ENCODE assay signal across 10 mouse cellular contexts in genomic region chr6:125363021-125363420, GRCm38 (mm10). TPM values are rescaled to one million over a fixed set of nuclear protein-coding genes. Genes with fewer than 3 reads are reported as not detected.
DNase-seq lines count a peak whose midpoint lies in the region; ATAC-seq and TF ChIP-seq lines count a peak whose summit lies in the region.
"Had no signal": no experiment of that assay in that cellular context is flagged by ENCODE, and none has a peak within 500 bp of the region (broad histone marks: within the 10 kb centered on the region; RNA-seq: fewer than 3 reads in every experiment).

No protein-coding gene starts in this region.

- WGBS in hindbrain, embryonic 13.5 days, result 13% methylated on average over 15 of the region's 15 CpGs
- 55% methylated on average over 15 of the region's 15 CpGs for WGBS in liver, postnatal 0 days (ENCODE audit: insufficient replicate concordance)

- no peak overlapping the region for H3K27ac ChIP-seq in ES-E14 (ENCODE audit: insufficient read depth, low read depth, low read length, poor library complexity, severe bottlenecking)
- no peak overlapping the region for H3K27ac ChIP-seq in hindbrain, embryonic 13.5 days
- peak overlapping the region; percentile 52; the same call in 1 of the 2 replicates for H3K27ac ChIP-seq in liver, postnatal 0 days (ENCODE audit: low read depth)

- H3K4me3 ChIP-seq in E14TG2a.4 (replicated peaks; ENCODE audit: low read length), result peak overlapping the region; percentile 61
- peak overlapping the region; percentile 16 to 24; a peak in 3 of 4 replicates for H3K4me3 ChIP-seq in ES-E14 (ENCODE audit: insufficient read depth in 1 of 2, low read depth in 1 of 2, low read length in 2 of 2, poor library complexity in 1 of 2, severe bottlenecking in 1 of 2)
- H3K4me3 ChIP-seq in hindbrain, embryonic 13.5 days, result no peak overlapping the region
- H3K4me3 ChIP-seq in liver, postnatal 0 days (ENCODE audit: low read depth, low read length), result no peak overlapping the region

- H3K4me1 ChIP-seq in E14TG2a.4 (replicated peaks; ENCODE audit: low read depth, low read length) (peaks cover 92% of the 10 kb centered on the region), ES-E14 (ENCODE audit: control insufficient read depth in 2 of 2, insufficient read depth in 2 of 2, low read length in 2 of 2, poor library complexity in 1 of 2) (peaks cover 12 to 35% of the 10 kb centered on the region in 2 experiments; a peak in 3 of 4 replicates)
- peaks cover 22% of the 10 kb centered on the region for H3K4me1 ChIP-seq in hindbrain, embryonic 13.5 days (replicated peaks)
- peaks cover 20% of the 10 kb centered on the region for H3K4me1 ChIP-seq in liver, postnatal 0 days (ENCODE audit: insufficient read depth)

- H3K27me3 ChIP-seq in E14TG2a.4 (ENCODE audit: insufficient read depth, low read length), result peaks cover 65% of the 10 kb centered on the region
- H3K27me3 ChIP-seq in hindbrain, embryonic 13.5 days, result peaks cover 59% of the 10 kb centered on the region
- H3K27me3 ChIP-seq in liver, postnatal 0 days (ENCODE audit: insufficient read depth, low read length), result no peaks in the 10 kb centered on the region

- H3K9me3 ChIP-seq in E14TG2a.4 (ENCODE audit: low read length) (peaks cover 5% of the 10 kb centered on the region; the same call in 1 of the 2 replicates), ES-E14 (ENCODE audit: control insufficient read depth, insufficient read depth, low read depth, low read length) (no peaks in the 10 kb centered on the region)
- H3K9me3 ChIP-seq in hindbrain, embryonic 13.5 days, result no peaks in the 10 kb centered on the region
- no peaks in the 10 kb centered on the region for H3K9me3 ChIP-seq in liver, postnatal 0 days (ENCODE audit: low read length)

- H3K36me3 ChIP-seq in E14TG2a.4 (ENCODE audit: insufficient read depth, low read length) (no peaks in the 10 kb centered on the region), ES-E14 (ENCODE audit: control insufficient read depth, insufficient read depth, low read length, poor library complexity, severe bottlenecking) (peaks cover 12% of the 10 kb centered on the region; the same call in 1 of the 2 replicates)
- no peaks in the 10 kb centered on the region; the same call in 1 of the 2 replicates for H3K36me3 ChIP-seq in hindbrain, embryonic 13.5 days
- peaks cover 37% of the 10 kb centered on the region for H3K36me3 ChIP-seq in liver, postnatal 0 days (replicated peaks; ENCODE audit: insufficient read depth, low read length)

- TF ChIP-seq EP300 in liver, postnatal 0 days (IDR thresholded peaks at IDR 0.05; ENCODE audit: low read depth), result no peak

- H3K9ac ChIP-seq in ES-E14 (ENCODE audit: insufficient read depth, low read depth, low read length, poor library complexity, severe bottlenecking), result no peak overlapping the region
- 0 out of 2 replicates have a peak overlapping the region, but pooled peaks have one; percentile 31 for H3K9ac ChIP-seq in hindbrain, embryonic 13.5 days
- H3K9ac ChIP-seq in liver, postnatal 0 days (replicated peaks), result 0 out of 2 replicates have a peak overlapping the region, but pooled peaks have one; percentile 21

- H3K4me2 ChIP-seq in hindbrain, embryonic 13.5 days, result peak overlapping the region; percentile 36
- peak overlapping the region; percentile 44 for H3K4me2 ChIP-seq in liver, postnatal 0 days (ENCODE audit: low read depth, low read length)

- in situ Hi-C loops in ES-E14 (cut with MboI; ENCODE audit: low sequenced_read_pairs in 2 of 2, unreplicated experiment in 2 of 2), result loop anchor here (5.0 to 10.0 kb wide), 2 partner anchors 62 to 239 kb away; no protein-coding TSS in a partner anchor

- no peak for TF ChIP-seq CTCF in E14TG2a.4 (conservative IDR thresholded peaks at IDR 0.05; ENCODE audit: low read length)
- no peak for TF ChIP-seq CTCF in liver, postnatal 0 days (IDR thresholded peaks at IDR 0.05; ENCODE audit: low read depth)

- no peak for ATAC-seq in hindbrain, embryonic 13.5 days (ENCODE audit: low FRiP score)
- no peak for ATAC-seq in liver, postnatal 0 days

- DNase-seq in ES-E14 (ENCODE audit: low read depth, low spot score), result no peak
- no peak for DNase-seq in liver, postnatal 0 days
- DNase-seq in urinary bladder, postnatal 14 days (ENCODE audit: low spot score), result no peak
- no peak for DNase-seq in embryo, embryonic 10.5 days (ENCODE audit: low spot score)
- no peak for DNase-seq in adrenal gland, postnatal 36 days
- DNase-seq: heart, postnatal 14 days; right cerebral cortex, postnatal 4 days had no signal

TF ChIP-seq in ES-E14, 5 proteins besides CTCF, POLR2A, EP300 and RAD21:
- no peak for TF ChIP-seq ZC3H11A (IDR thresholded peaks at IDR 0.05; ENCODE audit: borderline replicate concordance, low read depth, low read length)

RNA-seq across cellular contexts. Expression of gene Tnfrsf1a, which starts 13.9 kb away (rescaled TPM):
- total RNA-seq in ES-E14 (2012; rRNA removed), result 6.1 and 7.7 TPM in 2 replicates
- 15.1 and 15.7 TPM in 2 replicates for polyA plus RNA-seq in hindbrain, embryonic 13.5 days (2015; fragmentation: Nextera tagmentation; extraction: Ambion mirVana)
- polyA plus RNA-seq in liver, postnatal 0 days (2015; fragmentation: Nextera tagmentation; extraction: Ambion mirVana), result 40.5 and 41.1 TPM in 2 replicates
- 100 to 1,000 TPM; 242 to 262 TPM for total RNA-seq in adrenal gland, postnatal 36 days (2021)

RNA-seq across cellular contexts. Expression of gene Plekhg6, which starts 17.6 kb away (rescaled TPM):
- total RNA-seq in ES-E14 (2012; rRNA removed), result 1.1 and 1.5 TPM in 2 replicates
- 0.12 TPM in 2 replicates for polyA plus RNA-seq in hindbrain, embryonic 13.5 days (2015; fragmentation: Nextera tagmentation; extraction: Ambion mirVana)
- 1.1 and 1.2 TPM in 2 replicates for polyA plus RNA-seq in liver, postnatal 0 days (2015; fragmentation: Nextera tagmentation; extraction: Ambion mirVana)
- under 1 TPM in 1 of 2 experiments, not detected in 1; 0.36 TPM for total RNA-seq in adrenal gland, postnatal 36 days (2021)
- total RNA-seq: heart, postnatal 14 days; megakaryocyte-erythroid progenitor cell, adult 5-6 weeks had no signal

RNA-seq across cellular contexts. Expression of gene Scnn1a, which starts 42.6 kb away (rescaled TPM):
- total RNA-seq in ES-E14 (2012; rRNA removed), result 0.11 and 0.31 TPM in 2 replicates
- 0.29 and 0.31 TPM in 2 replicates for polyA plus RNA-seq in hindbrain, embryonic 13.5 days (2015; fragmentation: Nextera tagmentation; extraction: Ambion mirVana)
- polyA plus RNA-seq in liver, postnatal 0 days (2015; fragmentation: Nextera tagmentation; extraction: Ambion mirVana), result 0.76 and 1.1 TPM in 2 replicates
- total RNA-seq in adrenal gland, postnatal 36 days (2021), result 1 to 10 TPM; 1.1 to 1.5 TPM

RNA-seq across cellular contexts. Expression of gene Ltbr, which starts 49.3 kb away (rescaled TPM):
- 8.7 and 14.3 TPM in 2 replicates for total RNA-seq in ES-E14 (2012; rRNA removed)
- 13.5 and 15.2 TPM in 2 replicates for polyA plus RNA-seq in hindbrain, embryonic 13.5 days (2015; fragmentation: Nextera tagmentation; extraction: Ambion mirVana)
- polyA plus RNA-seq in liver, postnatal 0 days (2015; fragmentation: Nextera tagmentation; extraction: Ambion mirVana), result 31.8 TPM in 2 replicates
- total RNA-seq in adrenal gland, postnatal 36 days (2021), result 10 to 100 TPM; 76.7 to 87.4 TPM

Comparison
In these comparisons a context has a peak if more than half of its experiments do, and no peak if none do; other contexts are left out.
1. H3K4me3 ChIP-seq: peak in E14TG2a.4 (single experiment) and ES-E14 (2 of 2); none in hindbrain, embryonic 13.5 days (single experiment) and liver, postnatal 0 days (single experiment).
2. RNA of gene Tnfrsf1a, which starts 13.9 kb away (total RNA-seq): 242 to 262 TPM in adrenal gland, postnatal 36 days; 6.1 to 7.7 TPM in ES-E14; every median in the first group is over 10 times any median in the second.